Mouse (Mus musculus) 416B (cell line): ENCODE measurements around the gene AU021092.
"Not testable (repeated sequence)": the region's sequence is repeated elsewhere in the genome, so short reads cannot be mapped to it uniquely, and the experiment has no call there.

Experiments used
- DNase-seq: peaks from one replicate; pipeline ENCODE4 v3.0.0; 2011; ENCODE audit warnings: low read depth

AU021092 gene

GRCm38 (mm10) chr16:5222140-5222539 lies at the start of gene AU021092:
Gene AU021092 (minus strand): TSS chr16:5222299.
- DNase-seq: no peak

- no peak for DNase-seq
These were observed 49.4 kb upstream of the AU021092 start for GRCm38 (mm10) chr16:5271411-5272035.

GRCm38 (mm10) chr16:5263926-5264325 lies 41.8 kb upstream of the AU021092 start:
- no peak for DNase-seq

GRCm38 (mm10) chr16:5263156-5263555 lies 41.1 kb upstream of the AU021092 start:
- no peak for DNase-seq

- DNase-seq: peak; percentile 98
These were observed 33.8 kb upstream of the AU021092 start, which contains the start of gene Eef2kmt for GRCm38 (mm10) chr16:5255779-5256496. Gene Eef2kmt (minus strand): TSS chr16:5255983.

- peak; percentile 65 for DNase-seq
These were observed 33.1 kb upstream of the AU021092 start for GRCm38 (mm10) chr16:5255081-5255740.

GRCm38 (mm10) chr16:5254346-5255025 lies 32.4 kb upstream of the AU021092 start:
- DNase-seq: peak; percentile 94

- DNase-seq: no peak
These were observed 30.2 kb upstream of the AU021092 start for GRCm38 (mm10) chr16:5252260-5252659.

GRCm38 (mm10) chr16:5250891-5251290 lies 28.8 kb upstream of the AU021092 start:
- DNase-seq: no peak

GRCm38 (mm10) chr16:5244411-5244810 lies 22.3 kb upstream of the AU021092 start:
- DNase-seq: peak; percentile 57

- DNase-seq: no peak
These were observed 20.8 kb upstream of the AU021092 start for GRCm38 (mm10) chr16:5242882-5243281.

GRCm38 (mm10) chr16:5242355-5242754 lies 20.3 kb upstream of the AU021092 start:
- no peak for DNase-seq

GRCm38 (mm10) chr16:5233418-5234313 lies 11.6 kb upstream of the AU021092 start, which contains the start of gene Alg1:
Gene Alg1 (plus strand): TSS chr16:5233621.
- DNase-seq: peak; percentile 97

- no peak for DNase-seq
These were observed 10.9 kb upstream of the AU021092 start for GRCm38 (mm10) chr16:5232982-5233381.

GRCm38 (mm10) chr16:5228103-5228502 lies 6.0 kb upstream of the AU021092 start:
- not testable (repeated sequence) for DNase-seq

GRCm38 (mm10) chr16:5227501-5227900 lies 5.4 kb upstream of the AU021092 start:
- not testable (repeated sequence) for DNase-seq

GRCm38 (mm10) chr16:5226534-5226933 lies 4.4 kb upstream of the AU021092 start:
- DNase-seq: not testable (repeated sequence)

- no peak for DNase-seq
These were observed 696 bp downstream of the AU021092 start for GRCm38 (mm10) chr16:5221403-5221802.

- no peak for DNase-seq
These were observed 4.6 kb downstream of the AU021092 start for GRCm38 (mm10) chr16:5217341-5218133.

GRCm38 (mm10) chr16:5216686-5217085 lies 5.4 kb downstream of the AU021092 start:
- DNase-seq: no peak
